Mouse (Mus musculus) adrenal gland, postnatal 4 days (tissue): ENCODE data around the gene Hecw2. TPM values are rescaled to one million over a fixed set of nuclear protein-coding genes. Genes with fewer than 3 reads are reported as not detected.

Experiments used
- DNase-seq, 2 experiments: peaks; one replicate each; pipeline ENCODE4 v3.0.0; 2021 to 2022; ENCODE audit warnings: low spot score in 2 of 2, mixed read lengths in 2 of 2
- long read RNA-seq, 2 experiments: library from polyadenylated mRNA; stranded (forward); transcript quantifications; one replicate each; pipeline ENCODE4 v2.0.0; 2021
- total RNA-seq, 2 experiments: library from RNA; stranded (reverse); gene quantifications; 2 replicates each; pipeline ENCODE4 v1.2.3; 2021

Hecw2 gene
- 10 to 100 TPM; 11.7 to 12.1 TPM for total RNA-seq
- long read RNA-seq, experiment 1, partial matches to known transcripts = 0 of 2 reads
- long read RNA-seq, experiment 1, other reads (novel, unspliced or antisense) = 2 of 2 reads
- long read RNA-seq, experiment 2, partial matches to known transcripts = 1 of 3 reads
- long read RNA-seq, experiment 2, other reads (novel, unspliced or antisense) = 2 of 3 reads

GRCm38 (mm10) chr1:54194954-54195305 lies at the start of gene Hecw2:
Gene Hecw2, minus strand, starts transcription at chr1:54195168.
- DNase-seq = peak in 1 of 2 experiments; percentile 3

GRCm38 (mm10) chr1:54242722-54243121 lies 47.8 kb upstream of the Hecw2 start:
- DNase-seq = no peak

- DNase-seq = no peak
Measured at GRCm38 (mm10) chr1:54220273-54220672, 25.3 kb upstream of the Hecw2 start.

DNA sequence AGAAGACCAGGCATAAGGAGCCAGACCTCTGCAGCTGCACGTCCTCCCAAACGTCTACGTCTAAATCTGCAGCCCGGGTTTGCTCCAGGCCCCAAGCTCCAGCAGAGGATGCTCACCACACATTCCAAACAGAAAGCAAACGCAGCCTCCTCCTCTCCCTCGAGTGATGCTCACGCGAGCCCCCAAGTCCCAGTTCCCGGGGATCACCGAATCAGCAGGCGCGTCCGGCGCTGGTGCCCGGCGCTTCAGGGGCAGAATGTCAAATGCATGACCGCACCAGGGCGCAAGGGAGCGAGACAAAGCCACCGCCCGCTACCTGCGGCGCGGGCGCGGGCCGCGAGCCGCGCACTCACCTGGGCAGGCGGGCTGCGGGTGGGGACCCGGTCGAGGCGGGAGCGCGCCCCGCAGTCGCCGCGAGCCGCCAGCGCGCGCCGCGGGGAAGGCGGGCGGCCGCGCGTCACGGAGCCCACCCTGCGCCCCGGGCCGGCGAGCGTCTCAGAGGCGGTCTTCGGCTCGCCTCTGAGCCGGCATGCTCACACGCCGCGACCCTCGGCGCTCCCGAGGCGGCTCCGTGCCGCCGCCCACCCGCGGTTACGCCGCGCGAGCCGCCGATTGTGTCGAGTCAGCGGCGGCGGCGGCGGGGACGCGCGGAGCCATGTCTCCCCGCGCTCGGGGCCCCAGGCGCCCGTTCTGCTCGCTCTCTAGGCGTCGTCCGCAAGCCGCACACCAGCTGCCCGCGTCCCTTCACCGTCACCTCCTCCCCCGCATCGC lies 600 bp downstream of the Hecw2 start:
- DNase-seq = peak; percentile 8 to 14

GRCm38 (mm10) chr1:54193191-54193770 lies 1.7 kb downstream of the Hecw2 start:
- no peak for DNase-seq

GRCm38 (mm10) chr1:54187579-54187978 lies 7.4 kb downstream of the Hecw2 start:
- no peak for DNase-seq

GRCm38 (mm10) chr1:54186347-54186746 lies 8.6 kb downstream of the Hecw2 start:
- no peak for DNase-seq

GRCm38 (mm10) chr1:54180663-54181062 lies 14.3 kb downstream of the Hecw2 start:
- DNase-seq = no peak

- DNase-seq = no peak
Measured at GRCm38 (mm10) chr1:54179179-54179578, 15.8 kb downstream of the Hecw2 start.

DNA sequence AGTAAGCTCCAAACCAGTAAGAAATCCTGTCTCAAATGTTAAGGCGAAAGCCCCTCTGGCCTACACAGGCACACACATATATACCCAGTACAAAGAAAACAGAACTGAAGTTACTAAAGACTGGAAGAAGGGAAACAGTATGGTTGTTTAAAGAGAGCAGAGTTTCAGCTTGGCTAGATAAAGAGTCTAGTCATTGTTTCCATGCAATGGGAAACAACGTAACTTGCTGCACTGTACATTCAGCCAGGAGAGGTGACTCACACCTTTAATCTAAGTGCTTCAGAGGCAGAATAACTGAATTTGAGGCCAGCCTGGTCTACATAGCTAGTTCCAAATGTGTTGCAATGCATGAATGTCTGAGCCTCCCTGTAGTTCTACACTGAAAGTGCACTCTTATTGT lies 18.4 kb downstream of the Hecw2 start:
- no peak for DNase-seq

DNA sequence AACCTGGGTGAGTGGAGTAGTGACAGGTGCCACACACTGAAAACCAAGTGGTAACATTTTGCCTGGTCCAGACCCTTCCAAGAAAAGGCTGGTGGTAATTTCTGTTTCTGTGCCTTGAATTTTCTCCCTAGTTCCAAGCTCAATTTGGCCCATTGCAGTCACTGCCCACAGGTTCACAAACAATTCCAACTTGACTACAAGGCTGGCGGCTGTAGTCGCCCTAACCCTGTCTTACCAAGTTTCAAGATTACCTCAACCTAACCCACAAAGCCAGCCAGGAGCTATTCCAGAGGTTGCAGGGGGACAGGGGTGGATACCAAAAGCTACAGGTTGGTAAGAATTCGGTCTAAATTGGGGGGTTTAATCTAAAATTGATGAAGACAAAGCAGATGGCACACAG lies 27.0 kb downstream of the Hecw2 start:
- no peak for DNase-seq

- no peak for DNase-seq
Measured at GRCm38 (mm10) chr1:54159531-54159930, 35.4 kb downstream of the Hecw2 start.

GRCm38 (mm10) chr1:54153216-54153786 lies 41.7 kb downstream of the Hecw2 start:
- no peak for DNase-seq

GRCm38 (mm10) chr1:54145106-54145505 lies 49.9 kb downstream of the Hecw2 start:
- no peak for DNase-seq

DNA sequence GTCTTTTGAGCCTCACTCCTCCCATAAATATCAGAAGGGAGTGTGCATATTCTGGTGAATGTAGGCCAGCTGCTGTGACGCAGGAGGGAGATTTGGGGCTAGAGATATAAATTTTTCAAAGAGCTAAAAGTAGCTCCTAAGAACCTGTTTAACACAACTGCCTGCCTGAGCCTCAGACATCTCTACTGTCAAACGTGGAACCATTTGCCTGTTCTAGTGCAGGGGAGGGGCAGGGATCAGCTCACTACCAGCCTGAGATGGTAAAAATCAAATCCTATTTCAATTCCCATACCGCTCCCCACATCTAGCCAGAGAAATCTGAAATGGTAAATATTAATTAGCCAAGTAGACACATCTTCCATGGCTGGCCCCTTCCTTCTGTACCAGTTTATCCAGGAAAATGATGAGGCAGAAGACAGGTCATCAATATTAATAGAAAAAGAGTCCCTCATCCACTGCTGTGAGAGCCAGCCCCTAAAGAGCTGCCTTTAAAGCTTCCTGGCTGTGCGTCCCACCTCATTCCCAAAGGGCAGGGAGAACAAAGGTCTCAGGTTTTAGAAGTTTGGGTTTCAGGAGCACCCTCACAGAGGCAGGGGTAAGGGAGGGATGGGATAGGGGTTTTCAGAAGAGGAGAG lies 61.0 kb downstream of the Hecw2 start:
- DNase-seq = no peak

- no peak for DNase-seq
Measured at GRCm38 (mm10) chr1:54128714-54129431, 66.1 kb downstream of the Hecw2 start.

- DNase-seq = no peak
Measured at GRCm38 (mm10) chr1:54126991-54127742, 67.8 kb downstream of the Hecw2 start.

- no peak for DNase-seq
Measured at GRCm38 (mm10) chr1:54122551-54122950, 72.4 kb downstream of the Hecw2 start.

GRCm38 (mm10) chr1:54121071-54121730 lies 73.8 kb downstream of the Hecw2 start:
- DNase-seq = no peak
